Mouse (Mus musculus): ENCODE results near the gene Cpped1. TPM values are rescaled to one million over a fixed set of nuclear protein-coding genes. Genes with fewer than 3 reads are reported as not detected.

The Cpped1 gene
- total RNA-seq, 1 experiment from 2014 or later, result 5.2 TPM

DNA sequence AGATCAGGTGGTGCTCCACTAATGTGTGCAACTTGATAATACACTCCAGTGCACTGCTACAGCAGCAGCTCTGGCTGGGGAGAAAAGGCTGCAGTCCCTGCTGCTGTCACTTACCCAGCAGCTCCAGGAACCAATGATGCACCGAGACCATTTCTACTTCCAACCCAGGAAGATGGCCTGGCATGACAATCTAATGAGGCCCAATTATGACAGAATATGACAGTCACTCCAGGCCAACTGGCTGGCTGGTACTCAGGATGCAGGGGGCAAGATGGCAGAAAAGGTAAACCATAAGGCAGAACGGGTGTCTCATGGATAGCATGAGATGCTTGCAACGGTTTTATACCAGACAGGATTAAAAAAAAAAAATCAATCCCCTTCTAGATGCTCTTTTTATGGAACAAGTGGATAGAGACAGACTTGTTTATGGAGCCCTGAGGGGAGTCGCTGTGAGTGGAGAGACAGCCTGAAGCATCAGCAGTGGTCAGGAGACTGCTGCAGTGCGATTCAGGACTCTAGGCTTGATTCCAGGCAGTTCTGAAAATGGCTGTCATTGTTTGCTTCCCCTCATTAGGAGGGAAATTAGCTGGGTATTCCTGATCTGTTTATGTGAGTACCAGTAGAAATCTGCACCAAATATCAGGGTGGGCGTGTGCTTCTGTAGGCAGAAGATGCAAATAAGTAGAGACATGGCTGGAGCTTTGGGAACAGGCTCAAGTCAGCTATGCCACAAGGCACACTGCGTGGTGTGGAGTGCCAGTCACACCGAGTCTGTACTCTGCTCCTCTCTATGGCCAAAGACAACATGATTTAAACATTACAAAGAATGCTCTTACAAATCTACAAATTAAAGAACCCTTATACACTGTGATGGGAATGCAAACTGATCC, 56.3 kb downstream of the Cpped1 start:
- ATAC-seq (replicated peaks; ENCODE audit: insufficient number of reproducible peaks, low FRiP score, low TSS enrichment, poor library complexity, severe bottlenecking), result no peak

- ATAC-seq (replicated peaks; ENCODE audit: insufficient number of reproducible peaks, low FRiP score, low TSS enrichment, poor library complexity, severe bottlenecking), result no peak
These were observed 60.1 kb downstream of the Cpped1 start for GRCm38 (mm10) chr16:11848990-11849658.

DNA sequence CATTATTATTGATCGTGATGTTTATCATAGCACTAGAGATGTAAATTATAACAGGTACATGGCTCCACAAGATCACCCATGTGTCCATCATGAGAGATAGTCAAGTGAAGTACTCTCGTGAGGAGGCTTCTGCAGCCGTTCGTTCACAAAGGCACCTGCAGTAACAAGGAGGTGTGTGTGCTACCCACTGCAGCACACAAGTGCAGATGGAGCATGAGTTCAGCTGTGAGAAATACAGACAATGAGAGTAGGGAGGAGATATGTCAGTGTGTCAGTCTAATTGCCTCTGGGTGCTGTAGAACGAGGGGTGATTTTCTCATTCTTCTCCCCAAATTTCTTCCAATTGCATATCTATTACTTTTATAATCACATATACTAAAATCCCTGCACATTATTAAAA, 63.9 kb downstream of the Cpped1 start:
- no peak for ATAC-seq (replicated peaks; ENCODE audit: insufficient number of reproducible peaks, low FRiP score, low TSS enrichment, poor library complexity, severe bottlenecking)

- ATAC-seq (replicated peaks; ENCODE audit: insufficient number of reproducible peaks, low FRiP score, low TSS enrichment, poor library complexity, severe bottlenecking), result peak; percentile 35; the same call in 1 of the 2 replicates
These were observed 65.8 kb downstream of the Cpped1 start for GRCm38 (mm10) chr16:11843441-11843840.

- no peak for ATAC-seq (replicated peaks; ENCODE audit: insufficient number of reproducible peaks, low FRiP score, low TSS enrichment, poor library complexity, severe bottlenecking)
These were observed 75.8 kb downstream of the Cpped1 start for GRCm38 (mm10) chr16:11833474-11833873.

DNA sequence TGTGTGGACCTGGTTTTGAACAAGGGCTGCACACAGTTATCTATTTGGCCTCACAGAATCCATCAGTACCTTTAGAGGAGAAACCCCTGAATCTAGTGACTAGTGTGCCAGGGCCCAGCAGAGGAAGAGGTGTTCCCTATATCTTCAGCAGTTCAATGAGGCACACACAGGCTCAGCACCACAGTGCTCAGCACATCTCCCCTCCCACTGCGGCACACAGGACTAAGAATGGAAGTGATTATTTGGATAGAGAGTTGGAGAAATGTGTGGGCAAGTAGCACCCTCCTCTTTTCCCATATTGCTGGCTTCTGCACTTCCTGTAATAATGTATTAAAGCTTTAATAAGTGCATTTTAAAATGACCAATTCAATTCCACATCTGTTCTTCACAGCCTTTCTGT, 80.4 kb downstream of the Cpped1 start:
- no peak for ATAC-seq (replicated peaks; ENCODE audit: insufficient number of reproducible peaks, low FRiP score, low TSS enrichment, poor library complexity, severe bottlenecking)

DNA sequence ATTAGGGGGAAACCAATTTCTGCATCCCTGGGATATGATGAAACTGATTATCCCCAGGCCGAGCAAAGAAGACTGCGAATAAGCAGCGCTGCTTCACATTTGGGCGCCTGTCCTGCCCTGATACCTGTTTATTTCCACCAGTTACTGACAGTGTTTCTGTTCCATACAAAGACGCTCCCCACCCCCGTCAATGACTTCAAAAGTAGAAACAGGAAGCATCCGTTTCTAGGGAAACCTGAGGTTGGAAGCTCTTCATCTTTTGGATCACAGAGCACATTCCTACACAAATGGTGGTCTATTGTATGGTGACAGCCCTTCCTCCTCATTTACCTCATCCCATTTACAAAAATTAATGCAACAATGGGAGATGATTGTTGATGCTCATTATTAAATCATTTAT, 84.4 kb downstream of the Cpped1 start:
- no peak for ATAC-seq (replicated peaks; ENCODE audit: insufficient number of reproducible peaks, low FRiP score, low TSS enrichment, poor library complexity, severe bottlenecking)

DNA sequence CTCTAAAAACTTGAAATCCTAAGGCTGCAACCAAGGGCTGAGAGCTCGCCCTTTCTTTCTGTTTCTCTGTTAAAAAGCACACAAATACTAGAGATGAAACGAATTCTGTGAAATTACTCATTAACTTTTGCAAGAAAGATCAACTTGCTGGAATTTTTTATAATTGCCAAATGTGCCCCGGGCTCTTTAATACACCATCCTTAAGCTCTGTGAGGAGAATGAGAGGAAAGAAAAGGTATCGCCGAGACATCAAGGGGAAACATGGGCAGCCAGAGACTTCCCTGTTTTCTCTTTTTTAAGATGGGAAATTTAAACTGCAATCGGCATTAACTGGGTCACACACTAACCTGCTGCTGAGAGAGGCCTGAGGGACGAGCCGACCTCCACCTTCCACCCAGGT, 84.9 kb downstream of the Cpped1 start:
- no peak for ATAC-seq (replicated peaks; ENCODE audit: insufficient number of reproducible peaks, low FRiP score, low TSS enrichment, poor library complexity, severe bottlenecking)

GRCm38 (mm10) chr16:11820791-11821190, 88.5 kb downstream of the Cpped1 start:
- no peak for ATAC-seq (replicated peaks; ENCODE audit: insufficient number of reproducible peaks, low FRiP score, low TSS enrichment, poor library complexity, severe bottlenecking)

DNA sequence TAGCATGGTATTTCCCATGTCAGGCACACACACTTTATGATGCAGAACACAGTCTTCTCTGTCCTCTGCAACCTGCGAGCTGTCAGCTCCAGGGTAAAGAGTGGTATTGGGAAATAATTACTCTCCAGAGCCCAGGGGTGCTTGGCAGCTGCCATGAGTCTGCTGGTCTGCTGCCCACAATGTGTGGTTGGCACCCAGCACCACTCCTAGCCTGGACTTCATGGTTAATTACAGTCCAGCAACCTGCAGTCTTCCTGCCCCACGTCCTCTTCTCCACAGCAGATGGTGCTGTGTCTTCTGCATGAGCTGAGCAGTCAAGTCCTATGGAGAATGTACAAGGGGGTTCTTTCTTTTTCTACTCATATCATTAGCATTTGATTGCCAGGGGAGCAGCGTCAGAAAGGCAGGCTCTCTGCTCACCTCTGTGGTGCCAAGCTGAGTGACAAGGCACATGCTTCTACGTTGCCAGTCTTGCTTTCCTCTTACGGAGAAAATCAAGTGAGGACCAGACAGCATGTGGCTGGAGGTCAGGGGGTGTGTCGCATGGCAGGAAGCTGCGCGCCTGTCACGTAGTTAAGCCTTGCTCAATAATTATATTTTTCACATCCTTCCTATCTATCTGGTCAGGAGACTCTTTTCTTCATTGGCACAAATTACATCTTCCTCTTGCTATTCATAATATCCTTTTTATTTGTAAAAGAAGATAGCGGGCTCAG, 94.2 kb downstream of the Cpped1 start:
- no peak for ATAC-seq (replicated peaks; ENCODE audit: insufficient number of reproducible peaks, low FRiP score, low TSS enrichment, poor library complexity, severe bottlenecking)

DNA sequence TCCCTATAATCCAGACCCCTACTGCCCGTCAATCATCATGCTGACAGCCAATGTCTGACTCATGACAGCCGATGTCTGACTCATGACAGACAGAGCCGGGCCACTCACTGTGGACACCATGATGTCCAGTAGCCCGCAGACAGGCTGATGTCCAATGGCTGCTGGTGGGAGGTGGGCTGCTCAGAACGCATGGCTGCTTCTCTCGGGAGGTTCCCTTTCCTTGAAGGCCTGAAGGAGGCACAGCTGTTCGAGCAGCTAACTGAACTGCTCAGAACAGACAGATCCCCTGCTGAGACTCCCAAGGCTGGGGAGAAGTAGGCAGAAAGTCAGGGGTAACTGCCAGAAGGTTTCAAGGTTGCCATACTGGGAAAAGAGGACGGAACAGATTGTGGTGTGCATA, 97.1 kb downstream of the Cpped1 start:
- no peak for ATAC-seq (replicated peaks; ENCODE audit: insufficient number of reproducible peaks, low FRiP score, low TSS enrichment, poor library complexity, severe bottlenecking)

DNA sequence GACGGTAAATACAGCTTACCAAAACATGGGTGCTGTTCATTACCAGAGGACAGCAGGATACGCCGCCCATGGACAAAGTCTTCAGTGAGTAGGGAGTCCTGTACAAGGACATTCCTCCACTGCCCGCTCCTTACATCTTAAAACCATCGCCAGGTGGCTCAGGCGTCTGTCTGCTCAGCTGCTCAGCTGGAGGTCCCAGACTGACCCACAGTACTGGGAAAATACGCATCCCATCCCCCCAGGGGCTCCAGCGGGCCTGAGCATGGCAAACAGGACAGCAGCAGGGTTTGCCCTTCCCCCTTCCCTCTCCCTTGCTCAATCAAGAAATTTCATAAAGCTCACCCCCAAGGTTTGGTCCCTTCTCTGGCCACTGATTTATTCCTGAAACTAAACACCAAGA, 99.6 kb downstream of the Cpped1 start:
- no peak for ATAC-seq (replicated peaks; ENCODE audit: insufficient number of reproducible peaks, low FRiP score, low TSS enrichment, poor library complexity, severe bottlenecking)

DNA sequence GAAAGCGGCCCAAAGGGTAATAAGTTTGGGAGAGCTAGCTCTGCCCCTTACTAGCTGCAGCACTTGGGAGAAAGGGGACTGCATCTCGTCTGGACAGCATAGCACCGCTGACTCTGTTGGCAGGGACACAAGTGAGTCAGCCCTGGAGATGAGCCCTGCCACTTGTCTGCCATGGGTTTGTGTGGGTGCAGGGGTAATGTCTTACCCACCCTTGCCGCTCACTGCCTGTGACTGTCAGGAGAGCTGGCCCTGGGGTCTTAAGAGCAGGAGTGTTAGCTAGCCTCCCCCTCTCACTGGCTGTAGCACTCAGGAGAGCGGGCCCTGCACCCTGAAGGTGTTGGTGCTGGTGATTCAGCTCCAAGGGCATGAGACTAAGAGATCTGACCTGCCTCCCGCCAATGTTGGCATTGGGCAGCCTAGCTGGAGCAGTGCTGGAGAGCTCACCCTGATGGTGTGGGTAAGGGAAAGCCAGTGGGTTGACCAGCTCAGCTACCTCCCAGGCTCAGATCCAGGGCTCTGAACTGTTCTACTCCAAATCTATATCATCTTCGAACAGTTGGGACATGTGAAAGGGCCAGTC, 107.2 kb downstream of the Cpped1 start:
- no peak for ATAC-seq (replicated peaks; ENCODE audit: insufficient number of reproducible peaks, low FRiP score, low TSS enrichment, poor library complexity, severe bottlenecking)

GRCm38 (mm10) chr16:11795758-11796460, 113.3 kb downstream of the Cpped1 start:
- ATAC-seq (replicated peaks; ENCODE audit: insufficient number of reproducible peaks, low FRiP score, low TSS enrichment, poor library complexity, severe bottlenecking), result no peak

- ATAC-seq (replicated peaks; ENCODE audit: insufficient number of reproducible peaks, low FRiP score, low TSS enrichment, poor library complexity, severe bottlenecking), result no peak
These were observed 114.6 kb downstream of the Cpped1 start for GRCm38 (mm10) chr16:11794628-11795027.

- ATAC-seq (replicated peaks; ENCODE audit: insufficient number of reproducible peaks, low FRiP score, low TSS enrichment, poor library complexity, severe bottlenecking), result no peak
These were observed 115.9 kb downstream of the Cpped1 start for GRCm38 (mm10) chr16:11793391-11793790.

DNA sequence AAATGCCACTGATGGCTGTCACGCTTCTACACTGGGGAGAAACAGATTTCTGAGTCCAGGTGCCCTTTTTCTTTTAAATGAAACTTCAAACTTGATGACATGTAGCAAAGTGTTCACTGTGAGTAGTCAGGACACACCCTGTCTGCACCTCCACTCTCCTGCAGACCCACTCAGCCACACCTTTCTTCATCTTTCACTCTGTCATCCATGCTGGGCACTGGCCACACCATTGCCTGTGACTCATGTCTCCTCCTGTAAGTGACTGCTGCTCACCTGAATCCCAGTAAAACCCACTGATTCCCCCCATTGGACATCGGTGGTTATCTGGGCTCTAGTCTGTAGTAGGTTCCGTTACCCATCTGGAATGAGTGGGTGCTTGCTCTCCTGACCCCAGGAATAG, 118.8 kb downstream of the Cpped1 start:
- ATAC-seq (replicated peaks; ENCODE audit: insufficient number of reproducible peaks, low FRiP score, low TSS enrichment, poor library complexity, severe bottlenecking), result no peak

DNA sequence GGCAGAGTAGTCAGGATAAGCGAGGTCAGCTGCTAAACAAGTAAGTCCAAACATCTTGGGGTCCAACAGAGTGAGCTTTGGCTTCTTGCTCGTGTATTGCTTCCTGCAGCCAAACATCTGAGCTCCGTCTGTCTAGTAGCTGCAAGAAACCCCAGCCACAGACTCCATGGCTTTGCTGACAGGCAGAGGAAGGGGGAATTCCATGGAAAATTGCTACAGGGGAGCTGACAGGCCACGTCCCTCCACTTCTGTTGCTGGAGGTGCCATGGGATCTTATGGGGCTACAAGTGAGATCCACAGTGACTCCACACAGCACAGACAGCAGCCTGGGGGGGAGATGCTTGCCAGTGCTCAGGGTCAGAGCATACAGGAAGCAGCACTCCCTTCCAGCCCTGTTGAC, 123.4 kb downstream of the Cpped1 start:
- ATAC-seq (replicated peaks; ENCODE audit: insufficient number of reproducible peaks, low FRiP score, low TSS enrichment, poor library complexity, severe bottlenecking), result no peak

DNA sequence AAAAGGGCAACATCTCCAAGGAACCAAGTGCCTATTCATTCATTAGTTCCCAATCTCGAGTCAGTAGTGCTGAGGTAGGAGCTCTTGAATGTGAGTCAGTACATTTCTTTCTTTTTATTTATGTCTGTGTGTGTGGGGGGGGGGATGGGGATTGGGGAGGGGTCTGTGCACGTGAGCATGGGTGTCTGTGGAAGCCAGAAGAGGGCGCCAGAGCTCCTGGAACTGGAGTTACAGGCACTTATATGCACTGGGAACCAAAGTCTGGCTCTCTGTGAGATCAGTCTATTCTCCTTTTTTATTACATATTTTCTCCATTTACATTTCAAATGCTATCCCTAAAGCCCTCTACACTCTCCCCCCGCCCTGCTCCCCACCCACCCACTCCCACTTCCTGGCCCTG, 124.9 kb downstream of the Cpped1 start:
- no peak for ATAC-seq (replicated peaks; ENCODE audit: insufficient number of reproducible peaks, low FRiP score, low TSS enrichment, poor library complexity, severe bottlenecking)
